Mouse (Mus musculus) embryonic facial prominence, embryonic 13.5 days (tissue): ENCODE results near the gene Gnas. TPM values are rescaled to one million over a fixed set of nuclear protein-coding genes. Genes with fewer than 3 reads are reported as not detected.

Source experiments
- ATAC-seq: fragments of 200-750 bp; cut with Nextera tagmentation; 2 replicates; pipeline ENCODE4 v1.8.0; 2017; ENCODE audit warnings: low read depth; ENCODE audit not compliant: insufficient number of reproducible peaks, insufficient read depth, low FRiP score, low TSS enrichment
- H3K27ac ChIP-seq: fragments of 300-500 bp; sonication (generic); 2 replicates; pipeline ENCODE4 v1.5.1; 2015; ENCODE audit warnings: moderate library complexity, mild to moderate bottlenecking, inconsistent platforms
- H3K27me3 ChIP-seq: fragments of 300-500 bp; sonication (generic); 2 replicates; pipeline ENCODE4 v1.6.1; 2015; ENCODE audit warnings: mild to moderate bottlenecking, inconsistent platforms
- H3K36me3 ChIP-seq: fragments of 300-500 bp; sonication (generic); 2 replicates; pipeline ENCODE4 v1.6.1; 2015; ENCODE audit warnings: mild to moderate bottlenecking, inconsistent platforms
- H3K4me1 ChIP-seq: fragments of 300-500 bp; sonication (generic); 2 replicates; pipeline ENCODE4 v1.6.1; 2015; ENCODE audit warnings: inconsistent platforms
- H3K4me2 ChIP-seq: fragments of 300-500 bp; sonication (generic); 2 replicates; pipeline ENCODE4 v1.6.1; 2015; ENCODE audit warnings: moderate library complexity, mild to moderate bottlenecking, inconsistent platforms
- H3K4me3 ChIP-seq: fragments of 300-500 bp; sonication (generic); 2 replicates; pipeline ENCODE4 v1.5.1; 2015; ENCODE audit warnings: mild to moderate bottlenecking, inconsistent platforms
- H3K9ac ChIP-seq: fragments of 300-500 bp; sonication (generic); 2 replicates; pipeline ENCODE4 v1.6.1; 2015; ENCODE audit warnings: mild to moderate bottlenecking, inconsistent platforms
- H3K9me3 ChIP-seq: fragments of 300-500 bp; sonication (generic); 2 replicates; pipeline ENCODE4 v1.6.1; 2016; ENCODE audit warnings: inconsistent platforms
- WGBS: fragments of 180-500 bp; shearing (Covaris S2); methylation state at CpG from one replicate; pipeline ENCODE4 v1.1.7; 2015; ENCODE audit warnings: mixed read lengths; 5-methylcytosine and 5-hydroxymethylcytosine counted together
- polyA plus RNA-seq: library from polyadenylated mRNA; unstranded; fragments of >200 nt; fragmentation: Nextera tagmentation; extraction: Ambion mirVana; gene quantifications from 2 replicates; pipeline ENCODE4 v1.2.1, GENCODE M21; 2015

Gnas gene
- polyA plus RNA-seq, 1 experiment from 2014 or later, result 1,723 TPM

DNA sequence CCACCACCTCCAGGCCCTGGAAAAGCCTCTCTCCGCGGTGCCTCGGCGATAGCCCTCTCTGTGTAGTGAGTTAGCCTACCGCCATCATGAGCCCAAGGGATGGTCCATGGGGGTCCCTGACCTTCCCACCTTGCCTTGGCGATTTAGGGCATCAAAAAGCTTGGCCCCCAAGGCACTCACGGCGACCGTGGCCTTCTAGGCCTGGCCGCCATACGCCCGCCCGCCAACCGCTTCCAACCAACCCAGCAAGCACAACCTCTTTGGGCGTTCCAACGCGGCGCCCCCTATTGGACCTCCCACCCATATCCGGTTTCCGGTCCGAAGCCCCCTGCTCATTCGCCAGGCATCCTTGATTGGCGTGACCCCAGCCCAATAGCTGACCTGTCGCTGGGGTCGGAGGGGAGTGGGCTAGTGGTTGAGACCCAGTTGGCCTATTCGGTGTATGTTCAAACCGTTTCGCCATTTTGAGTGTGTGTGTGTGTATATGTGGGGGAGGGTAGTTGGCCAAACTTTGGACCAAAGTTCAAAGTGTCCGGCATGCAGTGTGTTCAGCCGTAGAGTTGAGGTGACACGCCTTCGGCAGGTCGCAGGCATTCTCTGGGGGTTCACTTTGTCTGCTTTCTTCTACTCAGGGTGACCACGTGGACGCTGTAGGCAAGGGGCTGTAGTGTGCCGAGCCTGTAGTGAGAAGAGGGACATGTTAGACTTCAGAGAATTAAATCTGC, 11.2 kb downstream of the Gnas start:
- Histone ChIP-seq H3K9ac (peak overlapping the region; percentile 79), H3K27me3 (peaks cover 40% of the 10 kb centered on the region), H3K9me3 (peaks cover 61% of the 10 kb centered on the region), H3K4me2 (peak overlapping the region; percentile 63), H3K4me3 (peak overlapping the region; percentile 65), H3K36me3 (peaks cover 11% of the 10 kb centered on the region), H3K27ac (peak overlapping the region; percentile 72), H3K4me1 (peaks cover 48% of the 10 kb centered on the region)
- WGBS, result 51% methylated on average over 36 of the region's 36 CpGs
- ATAC-seq, result peak; percentile 85

DNA sequence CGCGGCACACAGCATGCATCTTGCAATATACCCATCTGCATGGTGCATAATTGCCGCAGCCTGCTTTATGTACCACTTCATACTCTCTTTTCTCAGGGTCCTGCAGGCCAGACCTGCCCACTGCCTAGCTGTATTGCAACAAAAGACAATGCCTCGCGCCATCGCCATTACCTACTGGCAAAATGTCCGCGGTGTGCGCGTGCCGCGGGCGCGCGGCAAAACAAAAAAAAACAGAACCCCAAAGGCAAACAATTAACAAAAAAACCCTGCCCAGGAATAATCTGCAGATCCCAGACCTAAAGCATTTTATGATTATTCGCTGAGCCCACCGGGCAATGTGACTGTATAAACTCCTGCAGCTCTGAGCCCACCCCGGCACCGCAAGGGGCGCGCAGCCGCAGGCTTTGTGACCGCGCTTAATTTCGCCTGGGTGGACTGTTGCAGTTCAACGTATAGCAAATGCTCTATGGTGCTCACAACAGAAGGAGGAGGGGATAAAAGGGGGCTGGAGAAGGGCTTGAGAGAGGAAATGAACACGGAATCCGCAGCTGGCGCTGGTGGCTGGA, 11.9 kb downstream of the Gnas start:
- no peak for ATAC-seq

DNA sequence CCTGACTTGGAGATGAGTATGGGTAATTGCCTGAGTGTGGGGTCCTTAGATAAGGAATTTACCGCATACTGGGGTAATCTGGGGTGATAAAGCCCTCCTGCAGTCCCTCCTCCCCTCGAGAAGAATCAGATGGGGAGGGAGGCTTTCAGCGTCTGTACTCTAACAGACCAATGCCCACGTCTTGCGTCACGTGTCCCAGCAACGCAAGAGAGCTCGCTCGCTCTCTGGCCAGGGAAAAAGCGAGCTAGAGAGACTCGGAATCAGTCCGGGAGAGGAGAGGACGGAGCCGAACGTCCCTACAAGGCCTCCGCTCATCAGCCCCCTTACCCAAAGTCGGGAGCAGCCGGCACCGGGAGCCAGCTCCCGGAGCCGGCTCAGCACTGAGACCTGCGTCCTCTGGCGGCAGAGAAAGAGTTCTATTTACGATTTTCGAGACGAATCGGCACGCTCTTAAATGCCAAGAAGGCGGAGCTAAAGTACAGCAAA, 13.0 kb downstream of the Gnas start:
- Histone ChIP-seq H3K4me3 (peak overlapping the region; percentile 19), H3K36me3 (peaks cover 8% of the 10 kb centered on the region), H3K4me2 (peak overlapping the region; percentile 63), H3K9me3 (peaks cover 65% of the 10 kb centered on the region), H3K27me3 (peaks cover 49% of the 10 kb centered on the region), H3K4me1 (peaks cover 31% of the 10 kb centered on the region), H3K9ac (no peak overlapping the region), H3K27ac (no peak overlapping the region)
- WGBS, result 57% methylated on average over 29 of the region's 29 CpGs
- no peak for ATAC-seq

More for the DNA sequence above, 11.9 kb downstream of the Gnas start:
- peaks cover 42% of the 10 kb centered on the region for H3K4me1 ChIP-seq
- peak overlapping the region; percentile 54 for H3K9ac ChIP-seq
- peaks cover 65% of the 10 kb centered on the region for H3K9me3 ChIP-seq
- H3K36me3 ChIP-seq, result peaks cover 8% of the 10 kb centered on the region
- 52% methylated on average over 29 of the region's 29 CpGs for WGBS
- no peak overlapping the region for H3K27ac ChIP-seq
- peak overlapping the region; percentile 65 for H3K4me3 ChIP-seq
- H3K27me3 ChIP-seq, result peaks cover 47% of the 10 kb centered on the region
- peak overlapping the region; percentile 63 for H3K4me2 ChIP-seq

DNA sequence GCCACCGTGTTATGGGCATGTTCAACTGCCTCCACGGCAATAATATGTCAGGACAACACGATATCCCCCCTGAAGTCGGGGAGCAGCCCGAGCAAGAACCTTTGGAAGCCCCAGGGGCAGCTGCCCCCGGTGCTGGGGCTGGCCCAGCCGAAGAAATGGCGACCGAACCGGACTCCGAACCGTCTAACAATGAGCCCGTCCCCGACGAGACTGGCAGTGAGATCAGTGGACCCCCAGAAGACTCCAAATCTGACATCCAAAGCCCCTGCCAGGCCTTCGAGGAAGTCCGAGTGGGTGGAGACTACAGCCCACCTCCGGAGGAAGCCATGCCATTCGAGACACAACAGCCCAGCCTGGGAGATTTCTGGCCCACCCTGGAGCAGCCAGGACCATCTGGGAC, 13.7 kb downstream of the Gnas start:
- H3K36me3 ChIP-seq, result peaks cover 8% of the 10 kb centered on the region

DNA sequence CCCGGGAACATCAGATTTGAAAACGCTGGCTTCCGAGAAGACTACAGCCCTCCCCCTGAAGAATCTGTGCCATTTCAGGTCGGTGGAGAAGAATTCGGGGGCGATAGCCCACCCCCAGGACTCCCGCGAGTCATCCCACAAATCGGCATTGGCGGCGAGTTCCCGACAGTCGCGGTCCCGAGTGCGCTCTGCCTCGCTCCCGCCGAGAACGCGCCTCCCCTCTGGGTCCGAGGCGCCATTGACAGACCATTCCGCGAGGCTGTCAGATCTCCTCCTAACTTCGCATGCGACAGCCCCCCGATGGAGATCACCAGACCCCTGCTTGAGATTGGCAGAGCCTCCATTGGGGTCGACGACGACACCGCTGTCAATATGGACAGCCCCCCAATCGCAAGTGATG, 14.4 kb downstream of the Gnas start:
- 47% methylated on average over 33 of the region's 33 CpGs for WGBS

More for the DNA sequence above, 13.7 kb downstream of the Gnas start:
- ATAC-seq, result no peak
- H3K9me3 ChIP-seq, result peaks cover 65% of the 10 kb centered on the region
- H3K4me3 ChIP-seq, result no peak overlapping the region
- H3K4me2 ChIP-seq, result peak overlapping the region; percentile 62; the same call in 1 of the 2 replicates
- peaks cover 49% of the 10 kb centered on the region for H3K27me3 ChIP-seq
- no peak overlapping the region for H3K9ac ChIP-seq
- H3K27ac ChIP-seq, result no peak overlapping the region
- peaks cover 24% of the 10 kb centered on the region for H3K4me1 ChIP-seq
- 60% methylated on average over 19 of the region's 19 CpGs for WGBS

DNA sequence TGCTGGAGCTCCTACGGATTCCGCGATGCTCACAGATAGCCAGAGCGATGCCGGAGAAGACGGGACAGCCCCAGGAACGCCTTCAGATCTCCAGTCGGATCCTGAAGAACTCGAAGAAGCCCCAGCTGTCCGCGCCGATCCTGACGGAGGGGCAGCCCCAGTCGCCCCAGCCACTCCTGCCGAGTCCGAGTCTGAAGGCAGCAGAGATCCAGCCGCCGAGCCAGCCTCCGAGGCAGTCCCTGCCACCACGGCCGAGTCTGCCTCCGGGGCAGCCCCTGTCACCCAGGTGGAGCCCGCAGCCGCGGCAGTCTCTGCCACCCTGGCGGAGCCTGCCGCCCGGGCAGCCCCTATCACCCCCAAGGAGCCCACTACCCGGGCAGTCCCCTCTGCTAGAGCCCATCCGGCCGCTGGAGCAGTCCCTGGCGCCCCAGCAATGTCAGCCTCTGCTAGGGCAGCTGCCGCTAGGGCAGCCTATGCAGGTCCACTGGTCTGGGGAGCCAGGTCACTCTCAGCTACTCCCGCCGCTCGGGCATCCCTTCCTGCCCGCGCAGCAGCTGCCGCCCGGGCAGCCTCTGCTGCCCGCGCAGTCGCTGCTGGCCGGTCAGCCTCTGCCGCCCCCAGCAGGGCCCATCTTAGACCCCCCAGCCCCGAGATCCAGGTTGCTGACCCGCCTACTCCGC, 15.1 kb downstream of the Gnas start:
- Histone ChIP-seq H3K36me3 (peaks cover 8% of the 10 kb centered on the region), H3K27ac (no peak overlapping the region), H3K9ac (0 out of 2 replicates have a peak overlapping the region, but pooled peaks have one; percentile 51), H3K4me1 (peaks cover 17% of the 10 kb centered on the region), H3K4me3 (peak overlapping the region; percentile 39), H3K9me3 (peaks cover 64% of the 10 kb centered on the region), H3K4me2 (peak overlapping the region; percentile 62), H3K27me3 (peaks cover 49% of the 10 kb centered on the region)
- 49% methylated on average over 48 of the region's 48 CpGs for WGBS
- no peak for ATAC-seq

More for the DNA sequence above, 14.4 kb downstream of the Gnas start:
- no peak for ATAC-seq
- Histone ChIP-seq H3K4me3 (peak overlapping the region; percentile 39), H3K36me3 (peaks cover 8% of the 10 kb centered on the region), H3K4me2 (peak overlapping the region; percentile 62), H3K27ac (no peak overlapping the region), H3K9ac (no peak overlapping the region), H3K27me3 (peaks cover 49% of the 10 kb centered on the region), H3K4me1 (peaks cover 18% of the 10 kb centered on the region), H3K9me3 (peaks cover 65% of the 10 kb centered on the region)

DNA sequence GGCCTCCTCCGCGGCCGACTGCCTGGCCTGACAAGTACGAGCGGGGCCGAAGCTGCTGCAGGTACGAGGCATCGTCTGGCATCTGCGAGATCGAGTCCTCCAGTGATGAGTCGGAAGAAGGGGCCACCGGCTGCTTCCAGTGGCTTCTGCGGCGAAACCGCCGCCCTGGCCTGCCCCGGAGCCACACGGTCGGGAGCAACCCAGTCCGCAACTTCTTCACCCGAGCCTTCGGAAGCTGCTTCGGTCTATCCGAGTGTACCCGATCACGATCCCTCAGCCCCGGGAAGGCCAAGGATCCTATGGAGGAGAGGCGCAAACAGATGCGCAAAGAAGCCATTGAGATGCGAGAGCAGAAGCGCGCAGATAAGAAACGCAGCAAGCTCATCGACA, 15.6 kb downstream of the Gnas start:
- H3K36me3 ChIP-seq, result peaks cover 8% of the 10 kb centered on the region
- H3K4me2 ChIP-seq, result peak overlapping the region; percentile 62
- peaks cover 17% of the 10 kb centered on the region for H3K4me1 ChIP-seq
- no peak overlapping the region for H3K27ac ChIP-seq
- peak overlapping the region; percentile 51 for H3K9ac ChIP-seq
- whole genome bisulfite sequencing, result 58% methylated on average over 34 of the region's 34 CpGs
- ATAC-seq, result no peak
- peaks cover 49% of the 10 kb centered on the region for H3K27me3 ChIP-seq
- peaks cover 59% of the 10 kb centered on the region for H3K9me3 ChIP-seq
- peak overlapping the region; percentile 39 for H3K4me3 ChIP-seq

DNA sequence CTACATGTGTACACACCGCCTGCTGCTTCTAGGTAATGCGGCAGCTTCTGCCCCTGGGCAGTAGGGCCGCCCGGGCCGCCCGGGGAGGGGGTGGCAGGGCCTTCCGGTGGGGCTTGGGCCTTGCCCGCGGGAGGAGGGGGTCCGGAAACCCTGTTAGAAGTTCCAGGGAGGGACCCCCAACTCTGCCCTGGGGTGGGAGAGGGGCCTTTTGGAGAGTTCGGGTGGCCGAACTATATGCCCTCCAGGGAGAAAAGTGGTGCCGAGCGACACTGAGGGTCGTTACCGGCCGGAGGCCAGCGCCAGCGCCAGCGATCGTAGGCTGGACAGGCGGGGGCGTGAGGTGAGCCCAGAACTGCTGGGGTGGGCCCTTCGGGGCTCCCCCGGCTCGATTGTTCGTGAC, 16.1 kb downstream of the Gnas start:
- Histone ChIP-seq H3K9me3 (peaks cover 55% of the 10 kb centered on the region), H3K4me1 (peaks cover 17% of the 10 kb centered on the region), H3K4me3 (peak overlapping the region; percentile 39), H3K9ac (peak overlapping the region; percentile 51), H3K4me2 (peak overlapping the region; percentile 62), H3K27ac (no peak overlapping the region), H3K36me3 (peaks cover 8% of the 10 kb centered on the region), H3K27me3 (peaks cover 49% of the 10 kb centered on the region)
- 45% methylated on average over 27 of the region's 27 CpGs for WGBS
- no peak for ATAC-seq

DNA sequence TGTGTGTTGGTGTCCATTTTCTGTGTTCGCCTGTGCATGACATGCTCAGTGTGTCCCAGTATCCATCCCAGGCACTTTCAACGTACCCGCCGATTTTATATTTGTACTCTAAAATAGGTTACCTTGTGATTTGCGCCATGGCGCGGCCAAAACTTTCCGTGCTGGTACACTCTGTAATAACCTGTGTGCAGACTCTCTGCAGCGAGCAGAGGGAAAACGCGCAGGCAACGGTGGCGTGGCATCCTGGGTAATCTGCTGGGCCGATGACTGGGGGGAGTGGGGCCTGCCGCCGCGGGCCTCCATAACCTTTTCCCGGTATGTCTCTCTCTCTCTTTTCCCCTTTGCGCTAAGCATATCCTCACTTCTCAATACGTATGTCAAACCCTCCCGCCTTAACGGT, 16.5 kb downstream of the Gnas start:
- H3K4me3 ChIP-seq, result peak overlapping the region; percentile 39
- H3K27ac ChIP-seq, result no peak overlapping the region
- peaks cover 17% of the 10 kb centered on the region for H3K4me1 ChIP-seq
- peaks cover 50% of the 10 kb centered on the region for H3K9me3 ChIP-seq
- H3K27me3 ChIP-seq, result peaks cover 49% of the 10 kb centered on the region
- H3K4me2 ChIP-seq, result peak overlapping the region; percentile 62
- peaks cover 8% of the 10 kb centered on the region for H3K36me3 ChIP-seq
- 61% methylated on average over 22 of the region's 22 CpGs for WGBS
- no peak for ATAC-seq
- H3K9ac ChIP-seq, result peak overlapping the region; percentile 51; the same call in 1 of the 2 replicates

DNA sequence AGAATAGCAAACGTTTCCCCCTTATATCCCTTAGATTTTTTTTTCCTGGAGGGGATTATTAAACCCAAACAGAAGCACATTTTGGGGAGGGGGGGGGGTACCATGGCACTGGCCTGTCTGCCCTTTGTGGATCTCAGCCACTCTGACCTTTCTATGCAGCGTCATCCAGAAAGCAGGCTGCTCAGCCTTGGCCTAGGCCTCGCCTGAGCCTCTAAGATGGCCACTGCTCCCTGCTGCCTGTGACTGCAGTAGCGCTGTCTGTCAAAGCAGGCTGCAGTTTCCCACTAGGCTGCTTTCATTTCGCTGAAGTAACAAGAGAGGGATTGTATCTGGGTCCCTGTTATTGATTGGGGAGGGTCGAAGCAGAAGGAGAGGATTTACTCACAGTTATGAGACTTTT, 18.4 kb downstream of the Gnas start:
- ATAC-seq, result no peak

DNA sequence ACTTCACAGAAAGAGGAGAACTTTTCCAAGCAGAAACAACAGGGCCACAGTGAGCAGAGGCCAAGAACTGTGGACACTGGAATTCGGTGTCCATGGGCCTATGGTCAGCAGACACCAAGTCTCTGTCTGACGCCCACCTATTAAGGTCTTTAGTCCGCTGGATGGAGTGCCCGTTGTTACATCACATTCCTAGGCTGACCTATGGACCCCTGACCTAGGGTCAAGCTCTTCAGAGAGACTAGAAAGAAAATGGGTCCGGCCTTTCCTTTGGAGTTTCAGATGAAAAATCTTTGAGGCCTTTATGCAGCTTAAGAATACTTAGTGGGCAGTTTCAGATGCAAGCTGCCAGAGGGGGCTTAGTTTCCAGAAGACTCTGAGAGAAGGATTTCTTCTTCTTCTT, 21.5 kb downstream of the Gnas start:
- Histone ChIP-seq H3K9me3 (peaks cover 1% of the 10 kb centered on the region), H3K4me2 (no peak overlapping the region), H3K9ac (no peak overlapping the region), H3K4me1 (no peaks in the 10 kb centered on the region), H3K27ac (no peak overlapping the region), H3K36me3 (no peaks in the 10 kb centered on the region), H3K4me3 (no peak overlapping the region), H3K27me3 (peaks cover 5% of the 10 kb centered on the region)
- no peak for ATAC-seq
- 10% methylated on average over 5 of the region's 5 CpGs for WGBS

More for the DNA sequence above, 18.4 kb downstream of the Gnas start:
- Histone ChIP-seq H3K4me1 (peaks cover 13% of the 10 kb centered on the region), H3K9ac (no peak overlapping the region), H3K9me3 (peaks cover 32% of the 10 kb centered on the region), H3K27ac (no peak overlapping the region), H3K4me3 (no peak overlapping the region), H3K36me3 (peaks cover 8% of the 10 kb centered on the region), H3K27me3 (peaks cover 36% of the 10 kb centered on the region), H3K4me2 (no peak overlapping the region)
- WGBS, result 30% methylated on average over 6 of the region's 6 CpGs
